Mouse (Mus musculus): Measurements from ENCODE around the gene Pitx2.

Pitx2 gene

DNA sequence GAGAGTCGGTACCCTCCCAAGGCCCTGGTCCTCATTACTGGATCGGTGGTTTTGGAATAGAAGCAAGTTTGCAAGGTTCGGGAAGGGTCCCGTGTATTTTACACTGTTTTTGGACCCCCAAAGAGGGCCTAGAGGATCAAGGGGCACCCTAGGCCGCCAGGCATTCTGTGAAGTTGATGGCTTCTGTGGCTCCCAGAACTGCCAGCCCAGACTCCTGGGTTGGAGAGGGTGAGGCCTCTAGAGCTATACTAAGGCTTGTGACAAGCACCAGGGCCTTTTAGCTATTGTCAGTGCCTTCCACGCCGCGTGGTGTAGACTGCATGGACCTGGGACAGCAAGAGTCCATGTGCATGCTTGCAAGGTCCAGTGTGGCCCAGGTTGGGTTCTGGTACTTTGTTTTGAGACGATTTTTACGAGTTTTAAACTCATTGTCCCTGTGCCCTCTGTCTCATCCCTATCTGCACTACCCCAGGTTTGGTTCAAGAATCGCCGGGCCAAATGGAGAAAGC lies 18.2 kb downstream of the Pitx2 start:
- DNase-seq (ENCODE audit: low spot score in 2 of 2), result no peak

DNA sequence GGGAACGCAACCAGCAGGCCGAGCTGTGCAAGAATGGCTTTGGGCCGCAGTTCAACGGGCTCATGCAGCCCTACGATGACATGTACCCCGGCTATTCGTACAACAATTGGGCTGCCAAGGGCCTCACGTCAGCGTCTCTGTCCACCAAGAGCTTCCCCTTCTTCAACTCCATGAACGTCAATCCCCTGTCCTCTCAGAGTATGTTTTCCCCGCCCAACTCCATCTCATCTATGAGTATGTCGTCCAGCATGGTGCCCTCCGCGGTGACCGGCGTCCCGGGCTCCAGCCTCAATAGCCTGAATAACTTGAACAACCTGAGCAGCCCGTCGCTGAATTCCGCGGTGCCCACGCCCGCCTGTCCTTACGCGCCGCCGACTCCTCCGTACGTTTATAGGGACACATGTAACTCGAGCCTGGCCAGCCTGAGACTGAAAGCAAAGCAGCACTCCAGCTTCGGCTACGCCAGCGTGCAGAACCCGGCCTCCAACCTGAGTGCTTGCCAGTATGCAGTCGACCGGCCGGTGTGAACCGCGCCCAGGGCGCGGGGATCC lies 18.8 kb downstream of the Pitx2 start:
- no peak for DNase-seq (ENCODE audit: low spot score in 2 of 2)

DNA sequence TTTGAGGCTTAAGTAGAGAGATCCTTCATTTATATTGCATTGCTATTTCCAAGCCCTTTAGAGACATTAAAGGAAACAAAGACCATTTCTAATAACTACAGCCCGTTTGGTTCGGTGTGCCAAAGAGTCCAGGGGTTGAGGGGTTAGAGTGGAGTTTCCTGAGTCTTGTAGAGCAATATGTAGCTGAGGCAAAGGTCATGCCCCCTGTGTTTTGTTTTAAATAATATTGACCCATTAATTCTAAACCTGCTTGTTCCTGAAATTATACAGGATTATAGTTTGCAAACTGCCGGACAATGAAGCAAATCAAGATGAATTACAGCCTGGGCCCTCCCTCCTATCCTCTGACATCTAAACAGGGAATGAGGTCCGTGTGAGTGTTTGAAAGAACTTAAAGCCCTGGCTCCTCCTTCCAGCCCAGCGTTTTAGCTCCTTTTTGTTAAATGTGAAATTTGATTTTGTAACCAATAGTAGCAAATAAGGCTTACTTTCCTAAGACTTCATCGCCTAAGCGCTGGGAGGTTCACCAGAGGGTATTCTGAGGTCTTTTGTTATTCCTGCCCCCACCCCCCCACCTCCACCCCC lies 20.5 kb downstream of the Pitx2 start:
- DNase-seq (ENCODE audit: low spot score in 2 of 2), result no peak

DNA sequence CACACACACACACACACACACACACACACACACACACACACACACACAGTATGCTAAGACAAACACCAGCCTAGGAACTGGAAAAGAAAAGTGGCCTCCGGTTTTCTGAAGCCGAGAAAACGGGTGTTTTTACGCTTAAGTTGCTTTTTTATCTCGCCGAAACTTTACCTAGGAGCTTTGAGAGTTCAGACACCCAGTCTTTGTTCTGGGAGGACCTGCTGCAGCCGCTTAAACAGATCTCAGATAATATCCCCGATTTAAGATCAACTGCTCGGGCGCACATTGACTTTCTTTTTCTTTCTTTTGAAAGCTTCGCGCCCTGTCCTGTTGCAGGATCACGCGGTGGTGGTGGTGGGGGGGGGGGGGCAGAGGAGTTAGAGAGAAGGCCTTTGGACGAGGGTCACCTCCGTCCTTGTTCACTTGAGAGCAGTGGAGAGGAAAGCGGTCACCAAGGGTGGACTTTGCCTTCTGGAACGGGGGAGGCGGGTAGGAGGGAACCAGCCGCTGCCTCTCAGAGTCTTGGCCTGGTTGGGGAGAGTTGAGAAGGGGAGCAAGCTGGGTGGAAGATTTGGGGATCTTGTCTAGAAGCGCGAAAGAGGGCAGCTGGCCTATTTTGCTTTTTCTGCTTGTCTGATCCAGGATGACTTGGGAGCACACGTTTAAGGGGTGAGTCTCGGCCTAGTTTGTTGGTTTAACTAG lies 21.2 kb downstream of the Pitx2 start:
- no peak for DNase-seq (ENCODE audit: low spot score in 2 of 2)

DNA sequence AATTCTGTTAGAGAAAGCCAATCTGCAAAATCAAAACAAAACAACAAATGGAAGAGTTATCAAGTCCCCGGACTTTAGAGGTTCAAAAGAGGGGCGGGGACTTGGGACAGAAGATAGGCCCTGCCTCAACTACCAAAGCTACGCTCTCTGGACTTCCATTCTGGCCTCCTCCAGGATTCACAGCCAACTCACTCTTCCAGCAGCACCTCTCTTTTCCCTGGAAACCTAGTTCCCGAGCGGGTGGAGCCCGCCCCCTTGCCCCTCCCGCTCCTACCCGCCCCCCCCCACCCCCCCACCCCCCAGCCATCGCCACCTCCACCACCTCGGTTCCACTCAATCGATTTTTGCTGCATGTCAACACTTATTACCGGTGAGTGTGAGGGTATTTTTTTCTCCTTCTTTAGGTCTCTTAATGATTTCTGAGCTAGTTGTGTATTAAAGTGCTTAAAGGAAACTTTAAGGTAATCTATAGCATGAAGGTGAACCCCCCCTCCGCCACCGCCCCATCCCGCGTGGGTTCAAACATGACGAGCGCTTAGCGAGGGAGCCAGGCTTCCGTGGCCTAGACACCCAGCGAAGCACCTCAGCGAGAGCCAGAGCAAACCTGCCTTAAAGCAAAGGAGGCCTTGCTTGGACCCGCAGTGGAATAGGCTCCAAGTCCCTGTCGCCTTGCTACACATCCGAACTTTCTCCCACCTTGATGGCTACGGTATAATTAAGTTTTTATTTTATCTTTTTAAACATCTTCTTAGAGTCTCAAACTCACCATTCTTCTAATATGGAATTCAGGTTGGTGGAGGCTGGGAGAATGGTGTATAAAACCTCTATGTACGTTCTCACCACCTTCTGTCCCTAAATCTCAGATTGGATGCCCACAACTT lies 21.9 kb downstream of the Pitx2 start:
- DNase-seq (ENCODE audit: low spot score in 2 of 2), result no peak

DNA sequence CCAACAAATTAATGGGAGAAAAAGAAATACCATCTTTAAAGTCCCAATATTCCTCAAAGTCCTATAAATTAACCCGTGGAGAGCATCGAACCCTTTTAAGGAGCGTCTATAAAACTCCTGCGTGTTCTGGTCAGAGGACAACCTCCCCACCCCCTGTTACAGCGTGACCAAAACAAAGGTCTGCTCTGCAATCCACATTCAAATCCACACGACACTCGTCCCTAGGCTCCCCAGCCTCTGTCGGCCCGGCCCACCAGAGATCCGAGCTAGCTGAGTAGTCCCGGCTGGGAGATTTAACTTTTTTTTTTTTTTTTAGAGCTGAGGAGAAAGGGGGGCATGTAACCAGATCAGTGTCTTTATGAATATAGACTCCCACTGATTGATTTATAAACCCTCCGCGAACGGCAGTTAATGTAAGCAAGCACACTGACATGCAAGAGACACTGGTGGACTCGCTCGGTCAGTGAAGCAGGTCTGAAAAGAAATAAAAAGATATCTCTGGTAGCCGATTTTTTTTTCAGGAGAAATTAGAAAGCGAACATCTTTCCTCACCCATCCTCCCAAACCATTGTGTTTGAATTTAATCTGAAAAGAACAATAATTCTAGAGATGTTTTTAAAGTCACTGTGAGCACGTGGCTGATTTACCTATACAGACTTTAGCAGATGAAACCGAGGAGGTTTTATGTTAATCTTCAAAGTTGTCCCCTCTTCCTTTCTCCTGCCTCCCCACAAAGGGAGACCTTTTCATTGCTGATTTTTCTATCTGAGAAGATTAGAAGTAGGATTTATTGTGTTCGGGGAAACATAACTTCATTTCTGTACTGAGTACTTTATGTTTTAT lies 23.0 kb downstream of the Pitx2 start:
- no peak for DNase-seq (ENCODE audit: low spot score in 2 of 2)

DNA sequence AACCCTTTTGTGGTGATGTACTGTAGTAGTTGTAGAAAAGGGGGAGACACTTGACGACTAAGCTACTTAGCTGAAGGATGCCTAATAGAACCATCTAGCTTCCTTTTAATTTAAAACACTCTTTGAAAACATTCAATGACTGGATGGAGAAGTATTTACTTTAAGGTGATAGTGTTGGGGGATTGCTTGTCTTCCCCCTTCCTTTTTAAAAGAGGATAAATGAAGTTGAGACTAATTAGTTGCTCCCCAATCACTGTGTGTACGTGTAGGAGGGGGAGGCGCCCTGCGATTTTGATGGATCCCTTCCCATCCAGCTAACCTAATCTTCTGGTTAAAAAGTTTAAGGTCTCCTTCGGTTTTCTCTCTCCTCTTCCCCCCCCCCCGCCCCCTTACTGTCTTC lies 23.7 kb downstream of the Pitx2 start:
- DNase-seq (ENCODE audit: low spot score in 2 of 2), result no peak

DNA sequence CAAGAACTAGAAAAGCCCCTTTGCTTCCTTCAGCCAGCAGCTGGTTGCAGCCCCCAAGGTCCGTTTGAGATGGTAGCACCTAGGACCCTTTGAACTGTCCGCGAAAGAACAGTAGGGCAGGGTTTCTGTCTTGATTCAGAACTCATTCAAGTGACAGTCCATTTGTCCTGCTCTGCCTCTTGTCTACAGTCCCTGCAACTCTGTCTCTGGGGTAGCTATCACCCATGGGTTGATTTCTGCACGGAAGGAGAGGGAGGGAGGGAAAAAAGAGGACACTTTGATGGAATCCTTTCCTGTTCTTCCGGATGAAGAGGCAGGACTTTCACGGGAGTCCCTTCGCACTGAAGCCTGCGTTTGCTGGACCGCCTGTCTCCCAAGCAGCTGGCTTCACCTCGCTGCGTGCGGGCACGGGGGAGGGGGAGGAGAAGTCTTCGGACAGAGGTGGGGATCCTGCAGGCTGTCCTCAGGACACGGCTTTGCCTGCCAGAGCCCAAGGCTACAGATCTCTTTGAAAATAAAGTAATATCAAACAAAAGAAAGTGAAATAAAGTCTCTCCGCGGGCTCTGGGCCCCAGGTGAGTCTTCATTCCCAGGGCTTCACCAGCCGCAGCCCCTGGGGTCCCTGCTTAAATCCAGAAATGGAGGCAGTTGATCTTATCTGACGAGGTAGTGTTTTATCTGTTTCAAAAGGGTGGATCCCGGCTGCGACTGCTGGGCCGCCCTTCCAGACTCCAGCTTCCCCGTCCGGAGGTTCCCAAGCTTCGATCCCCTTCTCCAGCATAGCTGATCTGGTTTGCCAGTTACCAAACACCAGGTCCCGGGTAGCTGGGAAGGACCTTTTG lies 24.5 kb downstream of the Pitx2 start:
- DNase-seq (ENCODE audit: low spot score in 2 of 2), result no peak

DNA sequence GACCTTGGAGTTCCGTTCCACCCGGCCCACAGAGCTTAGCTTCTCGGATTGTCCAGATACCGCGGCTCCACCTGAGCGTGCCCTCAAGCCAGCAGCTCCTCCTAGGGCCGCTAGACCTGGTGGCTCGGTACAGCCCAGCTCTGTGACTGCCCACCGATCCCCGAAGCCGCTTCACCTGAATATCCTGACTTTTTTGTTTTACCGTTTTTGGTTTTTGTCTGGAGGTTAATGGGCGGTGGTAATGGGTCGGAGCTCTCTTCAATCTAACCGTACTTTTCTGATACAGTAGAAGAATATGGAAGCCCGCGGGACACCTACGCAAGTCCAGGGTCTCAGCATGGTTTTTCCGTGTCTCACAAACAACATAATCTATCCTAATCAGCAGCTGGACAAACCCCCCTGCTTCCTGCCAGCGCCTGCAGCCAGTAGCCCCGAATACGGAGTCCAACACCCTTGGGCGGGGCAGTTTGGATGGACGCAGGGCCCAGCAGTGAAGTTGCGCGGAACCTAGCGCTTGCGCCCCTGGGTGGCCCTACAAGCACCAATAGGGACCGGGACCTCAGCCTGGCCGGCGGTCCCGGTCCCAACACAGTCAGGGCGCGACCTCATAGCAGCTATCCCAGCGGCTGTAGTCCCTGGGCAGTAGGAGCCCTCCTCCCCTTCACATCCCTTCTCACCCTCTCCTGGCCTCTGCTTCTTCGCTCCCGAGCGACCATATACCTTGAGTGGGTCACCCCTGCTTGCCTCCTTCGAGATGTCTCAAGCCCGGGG lies 25.3 kb downstream of the Pitx2 start:
- DNase-seq (ENCODE audit: low spot score in 2 of 2), result no peak

DNA sequence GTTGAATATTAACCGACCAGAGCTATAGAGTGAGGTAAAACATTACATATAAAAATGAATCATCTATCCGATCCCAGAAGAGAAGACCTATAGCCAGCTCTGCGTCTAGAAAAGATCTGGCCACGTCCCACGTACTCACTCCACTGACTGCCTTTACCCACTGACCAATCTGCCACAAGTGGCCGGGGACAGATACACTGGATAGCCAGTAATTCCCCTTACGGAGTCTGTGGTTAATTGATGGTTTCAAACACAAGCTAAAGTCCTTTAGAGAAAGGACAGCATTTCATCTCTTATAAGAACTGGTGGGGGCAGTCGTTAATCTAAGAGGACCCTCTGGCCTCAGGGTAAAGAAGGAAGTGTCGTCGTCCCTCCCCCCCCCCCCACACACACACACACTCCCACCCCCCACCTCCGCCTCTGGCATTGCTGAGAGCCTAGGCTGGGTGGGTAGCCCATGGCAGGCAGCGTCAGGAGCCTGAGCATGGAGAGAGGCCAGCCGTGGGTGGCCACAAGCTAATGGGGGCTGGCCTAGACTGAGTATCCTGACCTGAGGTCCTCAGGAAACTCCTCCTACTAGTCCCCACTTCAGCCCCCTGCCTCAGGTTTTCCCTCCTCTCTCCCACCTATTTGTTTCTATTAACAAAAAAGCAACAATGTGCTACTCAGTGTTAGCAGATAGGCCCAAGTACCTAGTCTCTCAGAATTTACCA lies 26.1 kb downstream of the Pitx2 start:
- DNase-seq (ENCODE audit: low spot score in 2 of 2), result no peak

DNA sequence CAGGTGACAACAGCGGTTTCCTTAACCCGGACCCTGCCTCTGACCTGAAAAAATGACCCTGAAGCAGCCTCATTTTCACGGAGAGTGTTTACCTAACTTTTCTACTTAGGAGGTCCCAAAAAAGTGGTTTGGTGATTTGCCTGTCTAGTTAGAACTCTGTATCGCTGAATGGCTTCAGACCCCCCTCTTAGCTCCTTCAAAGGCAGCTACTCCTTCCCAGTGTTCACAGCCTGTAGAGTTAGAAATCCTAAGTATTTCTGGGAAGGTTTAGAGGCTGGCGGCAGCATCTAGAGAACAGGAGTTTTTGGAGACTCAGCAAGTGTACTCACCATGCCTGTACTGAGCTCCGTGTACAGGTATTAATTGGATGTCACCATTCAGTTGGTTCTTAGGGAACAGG lies 27.0 kb downstream of the Pitx2 start:
- no peak for DNase-seq (ENCODE audit: low spot score in 2 of 2)

DNA sequence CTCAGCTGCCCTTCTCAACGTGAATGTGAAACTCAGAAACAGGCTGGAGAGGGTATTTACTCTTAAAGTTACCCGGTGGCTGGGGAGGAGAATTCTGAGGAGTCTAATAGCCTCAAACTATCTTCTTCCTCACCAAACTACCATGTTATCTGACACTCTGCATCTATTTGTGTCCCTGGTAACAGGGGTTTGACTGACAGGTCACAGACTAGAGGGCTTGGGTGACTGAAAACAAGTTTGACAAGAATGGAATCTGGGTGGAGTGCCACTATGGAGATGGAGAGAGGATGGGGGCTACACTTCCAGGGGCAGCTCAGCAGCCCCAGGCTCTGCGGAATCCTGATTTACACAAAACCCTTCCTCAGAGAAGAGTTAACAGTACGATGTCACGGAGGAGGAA lies 27.7 kb downstream of the Pitx2 start:
- no peak for DNase-seq (ENCODE audit: low spot score in 2 of 2)

DNA sequence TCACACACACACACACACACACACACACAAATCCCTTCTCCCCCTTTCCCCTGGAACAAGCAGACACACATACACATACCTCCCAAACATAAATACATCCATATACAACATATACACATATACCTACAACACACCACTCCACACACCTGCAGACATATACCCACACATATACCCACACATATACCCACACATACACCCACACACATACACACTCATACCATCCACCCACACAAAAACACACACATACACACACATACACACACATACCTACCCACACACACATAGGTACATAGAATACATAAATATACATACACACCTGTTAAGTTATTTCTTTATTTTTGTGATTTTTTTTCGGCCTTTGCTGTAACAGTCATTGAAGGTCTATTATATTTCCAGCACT lies 38.3 kb downstream of the Pitx2 start:
- DNase-seq (ENCODE audit: low spot score in 2 of 2), result no peak

DNA sequence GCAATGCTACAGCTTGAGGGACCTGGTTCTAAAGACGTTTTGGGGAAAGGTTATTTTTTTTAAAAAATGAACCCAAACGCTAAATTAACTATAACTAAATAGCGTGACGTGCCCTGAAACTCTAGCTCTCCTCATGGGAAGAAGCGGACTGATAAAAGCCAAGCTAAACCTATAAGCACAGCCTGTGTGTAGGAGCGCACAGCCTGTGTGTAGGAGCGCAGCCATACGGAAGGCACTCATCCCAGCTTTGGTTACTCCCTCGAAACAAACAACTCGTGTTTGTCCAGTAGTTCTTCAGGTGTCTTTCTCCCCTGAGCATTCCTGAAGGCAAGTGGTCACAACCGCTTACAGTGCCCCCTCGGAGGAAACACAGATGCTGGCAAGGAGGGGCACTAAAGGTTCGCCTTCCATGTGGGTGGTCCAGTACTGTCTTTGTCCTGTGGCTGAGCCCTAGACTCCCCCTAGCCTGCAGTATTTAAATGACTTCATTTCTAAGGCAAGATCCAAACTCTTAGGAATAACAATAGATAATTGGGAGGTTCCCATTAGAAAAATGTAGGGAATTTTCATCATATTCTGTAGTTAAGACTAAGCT lies 39.1 kb downstream of the Pitx2 start:
- DNase-seq (ENCODE audit: low spot score in 2 of 2), result no peak

DNA sequence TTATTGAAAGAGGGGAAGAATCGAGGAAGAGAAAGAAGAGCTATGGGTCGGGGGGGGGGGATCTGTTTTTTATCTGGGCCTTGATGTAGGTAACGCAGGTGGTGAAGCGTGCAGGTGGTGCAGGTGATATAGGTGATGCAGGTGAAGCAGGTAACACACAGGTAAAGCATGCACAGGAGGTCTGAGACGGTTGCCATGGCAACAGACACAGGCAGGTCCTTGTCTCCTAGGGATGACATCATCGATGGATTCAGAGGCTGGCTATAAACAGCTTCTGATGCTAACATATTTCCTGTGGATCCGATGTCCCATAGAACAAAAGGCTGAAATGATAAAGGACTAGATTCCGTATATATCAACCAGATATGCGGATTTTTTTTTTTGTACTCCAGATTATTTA lies 51.3 kb downstream of the Pitx2 start:
- DNase-seq (ENCODE audit: low spot score in 2 of 2), result no peak

DNA sequence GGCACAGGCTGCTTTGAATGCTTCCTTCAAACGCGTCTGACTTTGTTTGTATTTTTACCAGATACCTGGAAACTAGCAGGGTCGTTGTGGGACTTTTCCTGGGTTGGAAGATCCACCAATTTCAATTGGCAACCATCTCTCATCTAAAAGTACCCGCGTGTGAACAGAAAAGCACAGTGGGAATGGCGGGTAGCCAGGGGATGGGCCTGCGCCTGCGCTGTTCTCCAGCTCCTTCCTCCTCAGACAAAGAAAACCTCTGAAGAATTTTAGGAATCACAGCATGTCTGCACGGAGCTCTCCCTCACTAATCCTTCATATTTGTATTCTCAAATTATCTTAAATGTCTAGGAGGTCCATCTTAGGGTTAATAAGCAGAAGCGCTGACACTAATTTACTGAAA lies 54.6 kb downstream of the Pitx2 start:
- no peak for DNase-seq (ENCODE audit: low spot score in 2 of 2)

DNA sequence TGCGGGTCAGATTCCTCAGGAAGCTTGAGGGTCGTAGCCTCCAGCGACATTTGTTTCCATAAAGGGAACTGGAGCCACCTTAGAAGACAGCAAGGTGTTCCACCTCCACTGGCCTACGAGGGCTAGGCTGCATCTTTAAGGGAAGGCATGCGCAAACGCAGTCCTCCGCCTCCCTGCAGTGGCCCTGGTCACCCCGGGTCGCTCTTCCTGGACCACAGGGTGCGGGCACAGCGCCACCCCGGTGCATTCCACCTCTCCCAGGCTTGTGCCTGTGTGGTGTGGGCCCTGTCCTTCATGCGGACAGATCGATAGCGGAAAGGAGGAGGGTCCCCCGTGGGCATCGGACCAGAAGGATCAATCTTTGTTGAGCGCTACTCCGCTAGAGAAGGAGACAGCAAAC lies 56.6 kb downstream of the Pitx2 start:
- DNase-seq (ENCODE audit: low spot score in 2 of 2), result no peak

DNA sequence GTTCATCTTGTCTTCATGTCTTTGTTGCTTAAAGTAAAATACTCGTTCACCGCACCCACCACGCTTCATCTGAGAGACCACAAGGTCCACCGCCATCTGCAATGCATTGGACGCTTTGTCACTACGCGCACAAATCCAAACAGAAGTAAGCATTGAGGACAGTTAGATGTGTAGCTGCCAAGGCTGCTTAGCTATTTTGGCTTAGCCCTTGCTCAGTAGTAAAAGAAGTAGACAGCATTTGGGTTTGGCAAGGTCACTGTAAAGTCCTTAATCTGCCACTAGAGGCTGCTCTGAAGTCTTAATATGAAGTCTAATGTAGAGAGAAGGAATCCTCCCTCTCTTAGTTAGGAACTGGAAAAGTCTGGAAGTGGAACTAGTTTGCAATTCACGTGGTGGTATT lies 57.1 kb downstream of the Pitx2 start:
- no peak for DNase-seq (ENCODE audit: low spot score in 2 of 2)

DNA sequence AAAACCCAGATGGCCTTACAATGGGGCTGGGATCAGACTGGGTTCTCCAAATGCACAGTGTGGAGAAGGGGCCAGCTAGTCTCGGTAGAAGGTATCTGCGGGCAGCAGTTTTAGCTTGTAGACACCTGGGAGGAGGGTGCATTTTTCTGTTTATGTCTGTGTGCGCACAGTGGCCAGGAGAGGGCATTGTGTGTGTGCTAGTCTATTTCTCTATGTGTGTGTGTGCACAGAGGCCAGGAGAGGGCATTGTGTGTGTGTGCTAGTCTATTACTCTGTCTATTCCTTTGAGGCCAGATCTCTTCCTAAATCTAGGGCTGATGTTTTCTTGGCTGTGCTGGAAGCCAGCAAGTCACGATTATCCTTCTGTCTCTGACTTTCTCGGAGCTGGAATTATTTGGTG lies 58.8 kb downstream of the Pitx2 start:
- no peak for DNase-seq (ENCODE audit: low spot score in 2 of 2)

Data from spleen, postnatal 10 days (tissue).